Mouse (Mus musculus): ENCODE data around the gene Shmt1. TPM values are rescaled to one million over a fixed set of nuclear protein-coding genes. Genes with fewer than 3 reads are reported as not detected.

The Shmt1 gene
- polyA plus RNA-seq, 1 experiment = 9.6 TPM

DNA sequence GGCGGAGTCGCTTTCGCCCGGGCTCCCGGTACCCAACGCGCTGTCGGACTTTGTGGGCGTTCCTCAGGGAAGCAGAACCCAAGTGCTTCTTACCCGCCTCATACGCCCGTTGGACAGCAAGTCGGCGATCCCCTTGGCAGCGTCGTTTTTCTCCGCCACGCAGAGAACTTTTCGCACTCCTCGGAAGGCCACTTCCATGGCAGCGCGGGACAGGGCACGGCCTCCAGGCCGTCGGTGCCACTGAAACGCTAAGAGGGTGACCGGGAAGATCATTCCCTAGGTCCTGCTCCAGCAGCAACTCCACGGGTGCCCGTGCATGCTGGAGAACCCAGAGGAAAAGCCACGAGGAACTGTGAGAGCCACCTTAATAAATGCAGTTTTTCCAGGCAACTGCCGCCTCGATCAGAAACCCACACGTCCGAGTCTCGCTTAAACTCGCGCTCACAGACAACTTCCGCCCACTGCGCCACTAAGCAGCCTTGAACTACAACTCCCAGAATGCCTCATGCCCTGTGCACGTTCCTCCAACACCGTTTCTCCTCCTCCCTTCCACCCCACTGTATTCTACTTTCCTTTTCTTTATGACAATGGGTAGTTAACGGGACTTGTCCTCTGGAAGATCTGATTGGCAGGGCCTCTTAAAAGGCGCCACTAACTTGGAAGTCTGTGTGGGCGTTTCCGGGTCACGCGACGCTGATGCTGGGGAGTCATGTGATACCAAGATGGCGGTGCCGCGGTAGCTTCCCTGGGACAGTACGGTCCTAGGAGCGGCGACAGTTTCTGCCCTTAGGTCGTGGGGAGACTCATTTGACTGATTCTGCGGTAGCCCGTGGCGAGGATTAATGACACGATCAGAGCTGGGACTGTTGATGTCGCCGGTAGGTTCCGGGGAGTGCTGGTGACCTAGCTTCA lies 34.4 kb downstream of the Shmt1 start, which contains the start of the genes Top3a and Smcr8:
Gene Top3a, minus strand, starts transcription at position 537 of the 912 bp plus-strand sequence.
Gene Smcr8, plus strand, starts transcription at position 696 of the 912 bp plus-strand sequence.
- H3K4me3 ChIP-seq (ENCODE audit: extremely low read depth, insufficient read depth, insufficient read length) = peak within 1 kb of the TSS; percentile 82
- H3K27me3 ChIP-seq (ENCODE audit: control insufficient read depth, insufficient read depth, low read length) = no peaks in the 10 kb centered on the region
- peak; percentile 76 to 95 for DNase-seq (ENCODE audit: low read depth in 1 of 2, low spot score in 2 of 2)
- H3K27ac ChIP-seq (ENCODE audit: insufficient read depth, low read length) = peak within 1 kb of the TSS; percentile 76
- no peaks in the 10 kb centered on the region; the same call in 1 of the 2 replicates for H3K36me3 ChIP-seq (ENCODE audit: control insufficient read depth, insufficient read depth, low read length)
- WGBS = under 1% methylated on average over 62 of the region's 62 CpGs
- H3K4me1 ChIP-seq (ENCODE audit: control insufficient read depth, insufficient read depth, insufficient read length) = peaks cover 28% of the 10 kb centered on the region
- TF ChIP-seq POLR2A (IDR thresholded peaks at IDR 0.05; ENCODE audit: low read depth, low read length) (peak; percentile 84; the same call in 1 of the 2 replicates), CTCF (IDR thresholded peaks at IDR 0.05; ENCODE audit: extremely low read depth, insufficient read depth, insufficient read length, insufficient replicate concordance) (no peak)

DNA sequence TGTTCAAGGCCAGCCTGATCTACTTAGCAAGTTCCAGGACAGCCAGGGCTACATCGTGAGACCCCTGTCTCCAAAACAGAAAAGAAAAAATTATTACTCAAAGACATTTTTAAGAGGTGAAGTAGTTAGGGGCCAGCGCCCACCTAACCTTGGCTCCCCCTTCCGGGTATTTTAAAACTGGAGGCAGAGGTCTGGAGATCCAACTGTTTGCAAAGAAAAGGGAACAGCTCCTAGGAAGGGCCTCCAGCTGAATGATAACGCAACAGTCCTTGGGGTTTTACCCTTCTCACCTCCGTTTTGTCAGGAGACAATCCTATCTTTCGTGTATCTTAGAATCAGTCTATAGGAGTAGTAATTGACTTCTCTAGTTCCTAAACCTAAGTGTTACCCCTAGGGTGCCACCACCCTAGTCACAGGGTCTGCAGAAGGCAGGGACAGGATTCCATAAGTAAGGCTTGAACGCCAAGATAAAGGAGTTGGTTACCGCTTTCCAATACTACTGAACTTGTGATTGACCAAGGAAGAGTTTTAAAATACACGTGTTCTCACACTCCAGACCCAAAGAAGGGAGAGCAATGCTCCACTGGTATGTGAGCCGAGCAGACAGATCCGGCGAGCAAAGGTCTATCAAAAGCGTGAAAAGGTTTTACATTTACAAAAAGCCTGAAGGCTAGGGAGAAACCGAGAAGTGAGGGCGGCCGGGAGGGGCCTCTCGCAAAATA lies 35.2 kb downstream of the Shmt1 start:
- Histone ChIP-seq H3K36me3 (ENCODE audit: control insufficient read depth, insufficient read depth, low read length) (no peaks in the 10 kb centered on the region; the same call in 1 of the 2 replicates), H3K27me3 (ENCODE audit: control insufficient read depth, insufficient read depth, low read length) (no peaks in the 10 kb centered on the region), H3K27ac (ENCODE audit: insufficient read depth, low read length) (peak overlapping the region; percentile 76), H3K4me1 (ENCODE audit: control insufficient read depth, insufficient read depth, insufficient read length) (peaks cover 26% of the 10 kb centered on the region), H3K4me3 (ENCODE audit: extremely low read depth, insufficient read depth, insufficient read length) (peak overlapping the region; percentile 82)
- no peak for DNase-seq (ENCODE audit: low read depth in 1 of 2, low spot score in 2 of 2)
- 4% methylated on average over 17 of the region's 17 CpGs for WGBS
- TF ChIP-seq CTCF (IDR thresholded peaks at IDR 0.05; ENCODE audit: extremely low read depth, insufficient read depth, insufficient read length, insufficient replicate concordance) (no peak), POLR2A (IDR thresholded peaks at IDR 0.05; ENCODE audit: low read depth, low read length) (no peak)

DNA sequence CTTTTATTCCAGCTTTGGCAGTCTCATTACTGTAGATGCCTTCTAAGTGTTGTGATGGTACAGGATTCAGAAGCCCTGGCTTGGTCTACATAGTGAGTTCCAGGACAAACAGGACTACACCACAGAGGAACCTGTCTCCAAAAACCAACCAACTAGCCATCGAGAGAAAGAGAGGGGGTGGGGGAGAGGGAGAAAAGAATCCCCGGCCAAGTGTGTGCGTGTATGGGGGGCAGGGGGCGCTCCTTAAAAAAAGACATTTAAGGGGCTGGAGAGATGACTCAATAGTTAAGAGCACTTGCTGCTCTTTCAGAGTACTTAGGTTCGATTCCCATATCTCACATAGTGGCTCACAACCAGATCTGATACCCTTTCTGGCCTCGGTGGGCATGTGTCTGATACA lies 35.9 kb downstream of the Shmt1 start:
- no peak overlapping the region for H3K4me3 ChIP-seq (ENCODE audit: extremely low read depth, insufficient read depth, insufficient read length)
- H3K27ac ChIP-seq (ENCODE audit: insufficient read depth, low read length) = no peak overlapping the region
- peaks cover 20% of the 10 kb centered on the region for H3K4me1 ChIP-seq (ENCODE audit: control insufficient read depth, insufficient read depth, insufficient read length)
- no peaks in the 10 kb centered on the region for H3K27me3 ChIP-seq (ENCODE audit: control insufficient read depth, insufficient read depth, low read length)
- 59% methylated on average over 6 of the region's 6 CpGs for WGBS
- no peaks in the 10 kb centered on the region; the same call in 1 of the 2 replicates for H3K36me3 ChIP-seq (ENCODE audit: control insufficient read depth, insufficient read depth, low read length)
- DNase-seq (ENCODE audit: low read depth in 1 of 2, low spot score in 2 of 2) = no peak
- no peak for TF ChIP-seq CTCF (IDR thresholded peaks at IDR 0.05; ENCODE audit: extremely low read depth, insufficient read depth, insufficient read length, insufficient replicate concordance)
- TF ChIP-seq POLR2A (IDR thresholded peaks at IDR 0.05; ENCODE audit: low read depth, low read length) = no peak

DNA sequence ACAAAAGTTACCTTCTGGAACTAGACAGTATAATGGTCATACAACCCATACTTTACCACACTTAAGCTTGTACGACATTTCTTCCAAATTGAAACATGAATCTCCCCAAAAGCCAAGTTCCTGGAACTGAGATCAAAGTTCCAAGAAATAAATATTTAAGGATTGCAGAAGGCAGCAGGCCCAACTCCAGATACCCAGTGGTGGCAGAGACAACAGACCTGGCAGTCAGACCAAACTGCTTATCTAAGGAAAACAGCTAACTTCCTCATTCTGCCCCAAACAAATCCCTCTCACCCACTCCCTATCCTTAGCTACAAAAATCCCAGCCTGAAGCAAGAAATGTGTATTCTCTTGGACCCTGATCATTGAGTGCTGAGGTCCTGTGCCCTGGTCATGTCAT lies 36.7 kb downstream of the Shmt1 start:
- Histone ChIP-seq H3K27ac (ENCODE audit: insufficient read depth, low read length) (no peak overlapping the region), H3K4me3 (ENCODE audit: extremely low read depth, insufficient read depth, insufficient read length) (no peak overlapping the region), H3K4me1 (ENCODE audit: control insufficient read depth, insufficient read depth, insufficient read length) (peaks cover 14% of the 10 kb centered on the region), H3K36me3 (ENCODE audit: control insufficient read depth, insufficient read depth, low read length) (no peaks in the 10 kb centered on the region), H3K27me3 (ENCODE audit: control insufficient read depth, insufficient read depth, low read length) (no peaks in the 10 kb centered on the region)
- no peak for DNase-seq (ENCODE audit: low read depth in 1 of 2, low spot score in 2 of 2)
- TF ChIP-seq CTCF (IDR thresholded peaks at IDR 0.05; ENCODE audit: extremely low read depth, insufficient read depth, insufficient read length, insufficient replicate concordance) = no peak
- TF ChIP-seq POLR2A (IDR thresholded peaks at IDR 0.05; ENCODE audit: low read depth, low read length) = no peak
- WGBS = 56% methylated on average over 1 of the region's 1 CpGs

DNA sequence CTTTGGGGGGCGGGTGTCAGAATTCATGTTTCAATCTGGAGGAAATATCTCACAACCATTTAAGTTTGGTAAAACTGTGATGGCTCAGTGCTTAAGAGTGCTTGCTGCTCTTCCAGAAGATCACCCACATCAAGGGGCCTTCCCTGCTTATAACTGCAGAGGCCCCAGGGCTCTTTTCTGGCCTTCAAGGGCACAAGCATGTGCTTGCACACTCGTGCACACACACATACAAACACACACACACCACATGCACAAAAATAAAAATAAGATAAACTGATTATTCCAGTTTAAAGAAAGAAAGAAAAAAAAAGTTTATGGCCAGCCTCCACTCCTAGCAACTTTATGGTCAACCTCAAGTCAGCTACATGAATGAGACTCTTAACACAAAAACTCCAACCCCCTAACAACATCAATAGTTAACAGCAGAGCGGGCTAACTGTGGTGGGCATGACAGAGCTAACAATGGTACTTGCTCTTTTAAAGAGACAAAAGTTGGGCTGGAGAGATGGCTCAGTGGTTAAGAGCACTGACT lies 37.3 kb downstream of the Shmt1 start:
- Histone ChIP-seq H3K36me3 (ENCODE audit: control insufficient read depth, insufficient read depth, low read length) (no peaks in the 10 kb centered on the region), H3K27me3 (ENCODE audit: control insufficient read depth, insufficient read depth, low read length) (no peaks in the 10 kb centered on the region), H3K27ac (ENCODE audit: insufficient read depth, low read length) (no peak overlapping the region), H3K4me3 (ENCODE audit: extremely low read depth, insufficient read depth, insufficient read length) (no peak overlapping the region), H3K4me1 (ENCODE audit: control insufficient read depth, insufficient read depth, insufficient read length) (peaks cover 7% of the 10 kb centered on the region)
- TF ChIP-seq CTCF (IDR thresholded peaks at IDR 0.05; ENCODE audit: extremely low read depth, insufficient read depth, insufficient read length, insufficient replicate concordance) (no peak), POLR2A (IDR thresholded peaks at IDR 0.05; ENCODE audit: low read depth, low read length) (no peak)
- DNase-seq (ENCODE audit: low read depth in 1 of 2, low spot score in 2 of 2) = no peak
- 76% methylated on average over 3 of the region's 3 CpGs for WGBS

DNA sequence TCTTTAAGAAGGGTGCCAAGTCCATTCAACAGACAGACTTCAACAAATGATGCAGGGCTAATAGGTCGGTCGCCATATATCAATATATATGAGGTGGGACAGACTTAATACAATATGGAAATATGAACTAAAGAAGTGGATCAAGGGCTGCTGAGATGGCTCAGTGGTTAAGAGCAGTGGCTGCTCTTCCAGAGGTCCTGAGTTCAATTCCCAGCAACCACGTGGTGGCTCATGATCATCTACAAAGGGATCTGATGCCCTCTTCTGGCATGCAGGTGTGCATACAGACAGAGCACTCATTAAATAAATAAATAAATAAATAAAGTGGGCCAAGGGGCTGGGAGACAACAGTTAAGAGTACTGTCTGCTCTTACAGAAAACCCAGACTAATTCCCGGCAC lies 39.4 kb downstream of the Shmt1 start:
- H3K27ac ChIP-seq (ENCODE audit: insufficient read depth, low read length) = no peak overlapping the region
- DNase-seq (ENCODE audit: low read depth in 1 of 2, low spot score in 2 of 2) = no peak
- WGBS = 92% methylated on average over 4 of the region's 4 CpGs
- H3K4me1 ChIP-seq (ENCODE audit: control insufficient read depth, insufficient read depth, insufficient read length) = peaks cover 3% of the 10 kb centered on the region; the same call in 1 of the 2 replicates
- no peak for TF ChIP-seq POLR2A (IDR thresholded peaks at IDR 0.05; ENCODE audit: low read depth, low read length)
- TF ChIP-seq CTCF (IDR thresholded peaks at IDR 0.05; ENCODE audit: extremely low read depth, insufficient read depth, insufficient read length, insufficient replicate concordance) = no peak
- H3K27me3 ChIP-seq (ENCODE audit: control insufficient read depth, insufficient read depth, low read length) = no peaks in the 10 kb centered on the region
- no peak overlapping the region for H3K4me3 ChIP-seq (ENCODE audit: extremely low read depth, insufficient read depth, insufficient read length)
- no peaks in the 10 kb centered on the region for H3K36me3 ChIP-seq (ENCODE audit: control insufficient read depth, insufficient read depth, low read length)
